Mouse (Mus musculus) layer of hippocampus, adult 6 months (tissue): ENCODE measurements around the gene Abhd18. TPM values are rescaled to one million over a fixed set of nuclear protein-coding genes. Genes with fewer than 3 reads are reported as not detected.

Experiments used
- long read RNA-seq, 2 experiments: library from polyadenylated mRNA; unstranded; transcript quantifications; one replicate each; pipeline ENCODE4 v2.0.0; 2019 to 2020
- polyA plus RNA-seq: library from polyadenylated mRNA; unstranded; fragments of <200 nt; fragmentation: Nextera tagmentation; gene quantifications from 2 replicates; pipeline ENCODE4 v1.2.3, GENCODE M21; 2021

The Abhd18 gene
- 14.6 and 15.7 TPM in 2 replicates for polyA plus RNA-seq
- long read RNA-seq, experiment 1, full-length matches to known transcripts: 8 of 11 reads
- long read RNA-seq, experiment 1, partial matches to known transcripts: 2 of 11 reads
- long read RNA-seq, experiment 1, other reads (novel, unspliced or antisense): 1 of 11 reads
- long read RNA-seq, experiment 2, transcript Abhd18-201 (13 exons, 3,277 nt): major isoform, 16 of 31 reads
- long read RNA-seq, experiment 2, partial matches to known transcripts: 5 of 31 reads
- long read RNA-seq, experiment 2, other reads (novel, unspliced or antisense): 7 of 31 reads

DNA sequence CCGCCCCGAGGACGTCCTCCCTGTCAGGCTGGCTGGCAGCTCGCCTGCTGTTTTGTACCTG is at the start of gene Abhd18:
Gene Abhd18, plus strand, starts transcription at position 14 of the 61 bp plus-strand sequence.

DNA sequence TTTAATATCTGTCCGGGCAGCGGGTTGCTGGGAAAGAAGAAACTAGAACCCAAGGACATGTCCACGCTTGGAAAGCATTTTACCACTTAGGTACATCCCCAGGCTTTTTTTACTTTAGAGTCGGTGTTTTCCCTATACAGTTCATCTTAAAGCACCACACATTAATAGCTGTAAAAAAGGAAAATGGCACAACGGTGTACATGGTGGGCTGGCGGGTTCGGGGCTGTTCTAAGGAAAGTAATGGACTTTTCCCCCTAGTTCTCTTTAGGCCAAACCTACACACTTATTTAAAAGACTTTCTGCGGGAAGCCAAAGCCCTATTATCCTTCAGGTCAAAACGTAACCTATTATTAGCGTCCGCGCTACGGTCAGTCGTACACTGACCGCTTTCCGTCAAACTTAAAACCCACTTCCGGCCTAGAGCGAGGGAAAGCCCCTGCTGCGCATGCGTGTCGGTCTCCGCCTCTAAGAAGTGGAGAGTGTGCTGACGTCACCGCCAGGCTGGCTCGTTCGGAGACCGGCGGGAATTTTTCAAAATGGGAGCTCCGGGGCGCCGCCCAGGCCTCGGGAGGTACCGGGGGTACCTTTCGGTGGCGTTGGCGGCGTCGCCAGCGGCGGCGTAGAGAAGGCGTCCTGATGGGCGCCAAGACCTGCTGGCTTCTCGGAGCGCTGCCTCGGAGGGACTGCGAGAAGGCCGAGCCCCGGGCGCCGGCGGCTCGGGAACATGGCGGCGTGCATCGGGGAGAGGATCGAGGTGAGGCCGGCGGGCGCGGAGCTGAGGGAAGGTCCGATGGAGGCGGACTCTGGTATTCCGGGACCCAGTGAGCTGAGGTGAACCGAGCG is 47.0 kb upstream of the Abhd18 start, which contains the start of gene Plk4:
Gene Plk4, plus strand, starts transcription at position 490 of the 843 bp plus-strand sequence.

DNA sequence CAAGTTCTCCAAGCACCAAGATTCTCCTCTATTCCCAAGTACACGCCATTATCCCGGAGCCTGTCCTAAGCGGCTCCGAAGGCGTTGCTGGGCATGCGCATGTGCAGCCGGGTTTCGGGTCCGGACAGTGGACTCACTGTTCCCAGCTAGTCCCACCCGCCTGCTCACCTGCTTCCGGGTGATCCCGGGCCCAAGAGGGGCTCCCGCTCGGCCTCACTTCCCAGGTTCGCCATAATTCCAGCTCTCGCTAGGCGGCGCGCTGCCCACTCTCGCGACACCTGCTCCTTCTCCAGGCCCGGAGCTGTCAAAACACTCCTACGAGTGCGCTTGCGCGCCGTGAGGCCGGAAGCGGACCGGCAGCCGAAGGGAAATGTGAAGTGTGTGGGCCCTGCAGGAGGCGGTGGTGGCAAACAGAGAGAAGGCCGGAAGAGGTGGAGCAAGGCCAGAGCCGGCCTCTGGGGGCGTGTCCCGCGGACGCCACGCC is 255 bp upstream of the Abhd18 start, which contains the start of gene Mfsd8:
Gene Mfsd8, minus strand, starts transcription at position 414 of the 484 bp plus-strand sequence.

DNA sequence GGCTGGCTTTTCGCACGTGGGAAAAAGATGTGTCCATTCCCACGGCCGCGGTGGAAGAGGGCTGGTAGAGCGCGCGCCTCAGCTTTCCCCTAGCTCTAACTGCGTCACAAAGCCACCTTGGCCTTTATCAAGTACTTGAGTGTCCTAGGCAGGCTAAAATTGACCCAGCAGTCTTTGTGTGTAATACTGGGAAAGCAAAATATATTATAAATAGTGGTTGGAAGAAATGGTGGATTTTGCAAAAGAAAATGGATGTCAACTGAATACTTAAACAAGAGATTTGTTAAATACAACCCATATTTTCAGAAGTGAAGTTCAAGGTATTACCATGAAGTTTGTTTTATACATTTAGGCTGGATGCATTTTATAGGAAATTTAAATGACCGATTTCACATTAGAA is 55.7 kb downstream of the Abhd18 start, which contains the start of gene 1700034I23Rik:
Gene 1700034I23Rik, minus strand, starts transcription at position 101 of the 400 bp plus-strand sequence.

DNA sequence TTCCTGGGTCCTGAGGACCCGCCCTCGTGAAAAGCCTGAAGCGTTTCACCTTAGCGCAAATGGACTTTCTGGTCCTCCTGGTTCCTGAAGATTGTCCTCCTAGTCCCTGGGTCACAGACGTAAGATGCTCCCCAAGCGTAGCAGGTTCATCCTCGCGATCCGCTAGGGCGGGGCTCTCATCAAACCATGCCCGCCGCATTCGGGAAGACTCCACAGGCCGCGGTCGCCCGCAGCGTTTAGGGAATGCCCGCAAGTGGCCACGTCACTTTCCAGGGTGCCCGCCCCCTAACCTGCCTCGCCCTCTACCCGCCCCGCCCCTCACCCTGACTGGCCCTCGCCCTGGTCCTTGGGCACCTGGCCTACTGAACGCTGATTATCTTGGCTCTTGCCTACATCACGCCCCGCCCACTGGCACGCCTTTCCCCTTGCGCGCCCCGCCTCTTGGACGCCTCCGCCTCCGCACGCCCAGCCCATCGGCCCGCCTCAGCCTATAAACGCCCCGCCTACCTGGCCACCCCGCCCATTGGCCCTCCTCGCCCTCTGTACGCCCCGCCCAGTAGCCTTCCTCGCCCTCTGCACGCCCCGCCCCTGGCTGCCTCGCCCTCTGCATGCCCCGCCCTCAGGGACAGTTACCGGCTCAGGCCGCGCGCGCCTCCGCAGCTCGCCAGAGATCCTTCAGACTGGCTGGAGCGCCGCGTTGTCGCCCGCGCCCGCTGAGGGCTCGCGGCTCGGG is 102.6 kb downstream of the Abhd18 start, which contains the start of gene Larp1b:
Gene Larp1b, plus strand, starts transcription at position 659 of the 733 bp plus-strand sequence.

Other genes with a start within 250 kb of the Abhd18 start
- gene Slc25a31, start 138.1 kb upstream of the Abhd18 start, polyA plus RNA-seq: 0.20 TPM in 1 of 2 replicates, not detected in the other
- gene Hspa4l, start 102.5 kb upstream of the Abhd18 start, polyA plus RNA-seq: 63.6 and 72.8 TPM in 2 replicates
- 2.6 and 2.8 TPM in 2 replicates for gene Plk4, start 47.0 kb upstream of the Abhd18 start, polyA plus RNA-seq
- gene Mfsd8, start 84 bp upstream of the Abhd18 start, polyA plus RNA-seq: 12.0 and 12.2 TPM in 2 replicates
- gene 1700034I23Rik, start 55.6 kb downstream of the Abhd18 start, polyA plus RNA-seq: not detected in 2 replicates
- gene Larp1b, start 102.9 kb downstream of the Abhd18 start, polyA plus RNA-seq: 2.1 and 4.9 TPM in 2 replicates
- gene Pgrmc2, start 236.1 kb downstream of the Abhd18 start, polyA plus RNA-seq: 5.9 and 7.6 TPM in 2 replicates